Mouse (Mus musculus): ENCODE results near the gene C130026I21Rik. TPM values are rescaled to one million over a fixed set of nuclear protein-coding genes. Genes with fewer than 3 reads are reported as not detected.

The C130026I21Rik gene
- 0.02 TPM in 1 of 2 replicates, not detected in the other for polyA plus RNA-seq (2012; rRNA removed)

GRCm38 (mm10) chr1:85270466-85270865 lies at the start of gene C130026I21Rik:
C130026I21Rik (minus strand) TSS chr1:85270566.

GRCm38 (mm10) chr1:85109753-85110152 lies 160.6 kb downstream of the C130026I21Rik start, which contains the start of gene A530032D15Rik:
A530032D15Rik (minus strand) TSS chr1:85109853.

GRCm38 (mm10) chr1:85099864-85100263 lies 170.5 kb downstream of the C130026I21Rik start, which contains the start of gene Gm10553:
Gm10553 (plus strand) TSS chr1:85100164.

Other genes with a start within 250 kb of the C130026I21Rik start
- not detected in 2 replicates for gene Gm10553, start 170.4 kb downstream of the C130026I21Rik start, polyA plus RNA-seq (2012; rRNA removed)
- 0.04 TPM in 1 of 2 replicates, not detected in the other for gene A530032D15Rik, start 160.7 kb downstream of the C130026I21Rik start, polyA plus RNA-seq (2012; rRNA removed)

Data from central nervous system, embryonic 11.5 days (tissue).